Mouse (Mus musculus) neural tube, embryonic 14.5 days (tissue): ENCODE measurements at regions not wholly inside any gene's neighbourhood (a gene's known extent, or its start where the extent isn't known, plus 50 kb on each side); places are given as distances from the start of the nearest gene placed in this dataset.

ENCODE experiments used
- ATAC-seq: fragments of 200-750 bp; cut with Nextera tagmentation; 2 replicates; pipeline ENCODE4 v1.8.0; 2017; ENCODE audit warnings: low read depth, mild to moderate bottlenecking, moderate TSS enrichment, moderate library complexity
- H3K27ac ChIP-seq: fragments of 300-500 bp; sonication (generic); 2 replicates; pipeline ENCODE4 v1.5.1; 2014; ENCODE audit warnings: low read depth, mild to moderate bottlenecking, control low read depth, low read length, moderate library complexity, mixed read lengths
- H3K27me3 ChIP-seq: fragments of 300-500 bp; sonication (generic); 2 replicates; pipeline ENCODE4 v1.6.1; 2014; ENCODE audit warnings: low read length; ENCODE audit not compliant: control insufficient read depth, insufficient read depth
- H3K36me3 ChIP-seq: fragments of 300-500 bp; sonication (generic); 2 replicates; pipeline ENCODE4 v1.6.1; 2014; ENCODE audit warnings: low read length, mixed read lengths; ENCODE audit not compliant: control insufficient read depth, insufficient read depth
- H3K4me1 ChIP-seq: fragments of 300-500 bp; sonication (generic); 2 replicates; pipeline ENCODE4 v1.6.1; 2014; ENCODE audit warnings: low read length; ENCODE audit not compliant: control insufficient read depth, insufficient read depth
- H3K4me2 ChIP-seq: fragments of 300-500 bp; sonication (generic); 2 replicates; pipeline ENCODE4 v1.6.1; 2014; ENCODE audit warnings: mild to moderate bottlenecking, low read depth, low read length, control low read depth
- H3K4me3 ChIP-seq: fragments of 300-500 bp; sonication (generic); 2 replicates; pipeline ENCODE4 v1.5.1; 2014; ENCODE audit warnings: low read depth, low read length, control low read depth, mixed read lengths
- H3K9ac ChIP-seq: fragments of 300-500 bp; sonication (generic); replicated peaks from 2 replicates; pipeline ENCODE4 v1.6.1; 2014; ENCODE audit warnings: low read depth, mild to moderate bottlenecking, control low read depth, low read length, mixed read lengths
- H3K9me3 ChIP-seq: fragments of 300-500 bp; sonication (generic); 2 replicates; pipeline ENCODE4 v1.6.1; 2016; ENCODE audit warnings: low read length; ENCODE audit not compliant: control insufficient read depth
- WGBS: fragments of 180-500 bp; shearing (Covaris S2); extraction: QIAGEN DNeasy Blood & Tissue Kit; methylation state at CpG from one replicate; pipeline ENCODE4 v1.1.7; 2014; 5-methylcytosine and 5-hydroxymethylcytosine counted together

- ATAC-seq: no peak
Measured at GRCm38 (mm10) chr8:78090382-78091122, 122.5 kb upstream of the Ttc29 start.

GRCm38 (mm10) chr8:78096383-78096782 lies 116.7 kb upstream of the Ttc29 start:
- Histone ChIP-seq H3K4me1 (0 out of 2 replicates have a peak, but pooled peaks cover 3% of the 10 kb centered on the region), H3K9me3 (no peaks in the 10 kb centered on the region), H3K27ac (no peak overlapping the region), H3K27me3 (no peaks in the 10 kb centered on the region), H3K9ac (no peak overlapping the region), H3K4me2 (no peak overlapping the region), H3K4me3 (no peak overlapping the region), H3K36me3 (no peaks in the 10 kb centered on the region)
- WGBS: 74% methylated on average over 5 of the region's 5 CpGs
- no peak for ATAC-seq

More at GRCm38 (mm10) chr8:78090382-78091122, 122.5 kb upstream of the Ttc29 start:
- H3K36me3 ChIP-seq: no peaks in the 10 kb centered on the region
- WGBS: 88% methylated on average over 9 of the region's 9 CpGs
- H3K4me2 ChIP-seq: no peak overlapping the region
- H3K9ac ChIP-seq: no peak overlapping the region
- H3K27me3 ChIP-seq: no peaks in the 10 kb centered on the region
- H3K4me1 ChIP-seq: no peaks in the 10 kb centered on the region
- H3K27ac ChIP-seq: no peak overlapping the region
- no peak overlapping the region for H3K4me3 ChIP-seq
- no peaks in the 10 kb centered on the region for H3K9me3 ChIP-seq

- Histone ChIP-seq H3K9me3 (no peaks in the 10 kb centered on the region), H3K27ac (no peak overlapping the region; the same call in 1 of the 2 replicates), H3K36me3 (no peaks in the 10 kb centered on the region), H3K4me2 (no peak overlapping the region), H3K4me3 (no peak overlapping the region), H3K27me3 (no peaks in the 10 kb centered on the region), H3K4me1 (0 out of 2 replicates have a peak, but pooled peaks cover 3% of the 10 kb centered on the region), H3K9ac (no peak overlapping the region)
- 20% methylated on average over 6 of the region's 6 CpGs for WGBS
- peak; percentile 77; the same call in 1 of the 2 replicates for ATAC-seq
Measured at GRCm38 (mm10) chr8:78098191-78098745, 114.8 kb upstream of the Ttc29 start.

GRCm38 (mm10) chr8:78099091-78099490 lies 114.0 kb upstream of the Ttc29 start:
- no peak overlapping the region for H3K4me2 ChIP-seq
- no peak overlapping the region for H3K27ac ChIP-seq
- WGBS: 54% methylated on average over 3 of the region's 3 CpGs
- H3K36me3 ChIP-seq: no peaks in the 10 kb centered on the region
- H3K27me3 ChIP-seq: no peaks in the 10 kb centered on the region
- no peak overlapping the region for H3K9ac ChIP-seq
- H3K4me1 ChIP-seq: 0 out of 2 replicates have a peak, but pooled peaks cover 3% of the 10 kb centered on the region
- no peak for ATAC-seq
- no peaks in the 10 kb centered on the region for H3K9me3 ChIP-seq
- H3K4me3 ChIP-seq: no peak overlapping the region

GRCm38 (mm10) chr8:78107339-78107738 lies 105.8 kb upstream of the Ttc29 start:
- no peak for ATAC-seq
- WGBS: 45% methylated on average over 7 of the region's 7 CpGs
- H3K36me3 ChIP-seq: no peaks in the 10 kb centered on the region
- no peaks in the 10 kb centered on the region for H3K4me1 ChIP-seq
- no peak overlapping the region for H3K4me3 ChIP-seq
- H3K4me2 ChIP-seq: no peak overlapping the region
- no peak overlapping the region for H3K9ac ChIP-seq
- H3K9me3 ChIP-seq: no peaks in the 10 kb centered on the region
- no peaks in the 10 kb centered on the region for H3K27me3 ChIP-seq
- no peak overlapping the region for H3K27ac ChIP-seq

- H3K4me1 ChIP-seq: no peaks in the 10 kb centered on the region
- no peaks in the 10 kb centered on the region for H3K36me3 ChIP-seq
- no peak overlapping the region for H3K27ac ChIP-seq
- no peaks in the 10 kb centered on the region for H3K9me3 ChIP-seq
- no peak for ATAC-seq
- 86% methylated on average over 3 of the region's 3 CpGs for WGBS
- H3K4me2 ChIP-seq: no peak overlapping the region
- no peak overlapping the region for H3K4me3 ChIP-seq
- no peak overlapping the region for H3K9ac ChIP-seq
- no peaks in the 10 kb centered on the region for H3K27me3 ChIP-seq
Measured at GRCm38 (mm10) chr8:78110003-78110649, 103.0 kb upstream of the Ttc29 start.

GRCm38 (mm10) chr8:78113105-78113504 lies 100.0 kb upstream of the Ttc29 start:
- no peaks in the 10 kb centered on the region for H3K27me3 ChIP-seq
- H3K4me1 ChIP-seq: no peaks in the 10 kb centered on the region
- ATAC-seq: no peak
- H3K4me2 ChIP-seq: no peak overlapping the region
- H3K9me3 ChIP-seq: no peaks in the 10 kb centered on the region
- no peak overlapping the region for H3K9ac ChIP-seq
- WGBS: 48% methylated on average over 12 of the region's 12 CpGs
- no peaks in the 10 kb centered on the region for H3K36me3 ChIP-seq
- no peak overlapping the region for H3K27ac ChIP-seq
- no peak overlapping the region for H3K4me3 ChIP-seq

- Histone ChIP-seq H3K4me1 (no peaks in the 10 kb centered on the region), H3K27ac (no peak overlapping the region), H3K4me2 (no peak overlapping the region), H3K4me3 (no peak overlapping the region), H3K9me3 (no peaks in the 10 kb centered on the region), H3K9ac (no peak overlapping the region), H3K36me3 (no peaks in the 10 kb centered on the region), H3K27me3 (no peaks in the 10 kb centered on the region)
- no peak for ATAC-seq
- whole genome bisulfite sequencing: 24% methylated on average over 4 of the region's 4 CpGs
Measured at GRCm38 (mm10) chr8:78114512-78114911, 98.6 kb upstream of the Ttc29 start.

GRCm38 (mm10) chr8:78117191-78117590 lies 95.9 kb upstream of the Ttc29 start:
- ATAC-seq: no peak
- Histone ChIP-seq H3K4me3 (no peak overlapping the region), H3K4me2 (no peak overlapping the region), H3K9ac (no peak overlapping the region), H3K27ac (no peak overlapping the region), H3K27me3 (no peaks in the 10 kb centered on the region), H3K36me3 (no peaks in the 10 kb centered on the region), H3K9me3 (no peaks in the 10 kb centered on the region), H3K4me1 (no peaks in the 10 kb centered on the region)
